Mouse (Mus musculus): Measurements from ENCODE around the gene Eid2b.

Gene Eid2b

GRCm38 (mm10) chr7:28298837-28299625 lies 21.5 kb downstream of the Eid2b start:
- peak; percentile 65 for DNase-seq (ENCODE audit: low read depth, low spot score)

DNA sequence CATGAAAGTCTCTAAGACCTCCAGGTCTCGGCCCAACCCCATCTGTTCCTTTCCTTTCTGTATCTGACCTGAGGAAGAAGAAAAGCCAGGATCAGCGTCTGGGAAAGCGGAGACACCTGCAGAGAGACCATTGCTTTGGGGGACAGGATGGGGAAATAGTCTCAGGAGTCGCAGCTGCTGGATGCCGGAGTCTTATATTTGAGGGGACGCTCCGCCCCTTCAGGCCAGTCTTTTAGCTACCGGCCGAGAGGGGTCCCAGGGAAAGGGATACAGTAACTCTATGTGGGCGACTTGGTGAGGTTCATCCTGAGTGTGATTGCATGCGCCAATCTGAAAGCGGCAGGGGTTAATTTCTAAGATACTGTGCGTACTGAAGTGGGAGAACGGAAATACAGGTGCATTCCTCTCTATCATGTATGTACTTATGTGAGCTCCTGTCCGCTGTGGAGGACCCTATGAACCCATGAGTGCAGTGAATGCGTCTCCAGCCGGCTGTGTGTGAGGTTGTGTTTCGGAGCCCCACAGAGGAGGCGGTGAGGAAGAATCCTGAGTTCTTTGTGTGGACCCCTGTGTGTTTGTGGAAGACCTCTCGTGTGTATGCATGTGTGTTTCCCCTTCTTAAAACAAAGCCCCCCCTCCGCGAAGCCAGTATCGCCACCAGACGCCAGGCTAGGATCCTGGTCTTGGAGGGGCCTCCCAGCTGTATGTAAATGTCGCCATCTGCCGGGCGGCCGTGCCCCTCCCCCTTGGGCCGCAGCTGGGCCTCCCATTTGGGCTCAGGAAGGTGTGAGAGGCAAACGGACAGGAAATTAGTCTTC lies 24.3 kb downstream of the Eid2b start, which contains the start of gene Dll3:
Dll3 (minus strand) TSS at position 623 of the 818 bp plus-strand sequence.
- peak; percentile 49 for DNase-seq (ENCODE audit: low read depth, low spot score)

- no peak for DNase-seq (ENCODE audit: low read depth, low spot score)
Measured at GRCm38 (mm10) chr7:28305641-28306040, 28.1 kb downstream of the Eid2b start.

- no peak for DNase-seq (ENCODE audit: low read depth, low spot score)
Measured at GRCm38 (mm10) chr7:28306216-28306615, 28.7 kb downstream of the Eid2b start.

- no peak for DNase-seq (ENCODE audit: low read depth, low spot score)
Measured at GRCm38 (mm10) chr7:28309737-28310136, 32.2 kb downstream of the Eid2b start.

DNA sequence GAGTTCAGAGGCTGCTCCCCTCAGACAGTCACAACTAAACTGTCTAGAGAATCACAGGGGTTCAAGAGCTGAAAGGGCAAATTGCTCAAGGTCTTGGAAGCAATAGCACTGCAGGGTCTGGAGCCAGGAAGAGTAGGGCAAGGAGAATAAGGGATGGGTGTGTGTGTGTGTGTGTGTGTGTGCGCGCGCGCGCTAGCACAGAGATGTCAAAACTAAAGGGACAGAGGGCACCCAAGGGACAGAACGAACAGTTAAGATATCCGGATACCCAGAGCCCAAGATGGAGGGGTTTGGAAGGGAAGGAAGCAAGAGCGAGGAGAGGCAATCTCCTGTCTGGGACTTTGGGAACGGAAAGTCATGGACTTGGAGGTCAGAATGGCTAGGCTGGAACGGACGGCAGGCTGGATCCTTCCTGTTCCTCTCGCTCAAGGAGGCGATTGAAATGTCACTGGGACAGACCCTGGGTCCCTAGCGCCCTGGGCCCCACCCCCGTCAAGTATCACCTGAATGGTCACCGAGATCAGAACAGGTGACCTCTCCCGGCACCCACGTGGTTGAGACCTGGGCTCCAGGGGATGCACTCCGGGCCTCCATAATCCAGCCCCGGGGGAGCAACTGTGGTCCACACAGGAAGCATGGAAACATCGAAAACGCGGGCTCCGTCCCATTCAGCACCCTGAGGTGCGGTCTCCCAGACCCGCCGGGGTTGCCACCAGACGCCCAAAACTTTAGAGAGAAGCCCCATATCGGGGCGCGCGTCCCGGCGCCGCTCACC lies 33.8 kb downstream of the Eid2b start:
- peak; percentile 19 for DNase-seq (ENCODE audit: low read depth, low spot score)

GRCm38 (mm10) chr7:28311926-28312543 lies 34.5 kb downstream of the Eid2b start, which contains the start of gene Timm50:
Timm50 (minus strand) TSS chr7:28312072.
- DNase-seq (ENCODE audit: low read depth, low spot score), result peak; percentile 98

DNA sequence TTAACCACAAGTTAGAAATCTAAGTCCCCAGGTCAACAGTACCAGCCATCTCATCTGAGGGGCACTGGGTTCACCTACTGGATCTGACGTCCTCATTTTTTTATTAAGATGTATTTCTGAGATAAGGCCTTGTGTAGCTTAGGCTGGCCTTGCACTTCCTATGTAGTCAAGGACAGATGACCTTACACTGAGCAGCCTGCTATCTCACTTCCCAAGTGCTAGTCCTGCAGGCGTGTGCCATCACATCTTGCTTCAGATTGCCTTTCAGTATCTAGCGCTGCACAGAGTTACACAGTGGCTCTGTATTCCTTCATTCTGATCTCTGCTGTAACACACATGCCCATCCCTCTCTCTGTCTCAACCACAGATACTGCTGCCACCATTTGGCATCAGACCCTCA lies 40.5 kb downstream of the Eid2b start:
- no peak for DNase-seq (ENCODE audit: low read depth, low spot score)

- DNase-seq (ENCODE audit: low read depth, low spot score), result no peak
Measured at GRCm38 (mm10) chr7:28318714-28319113, 41.2 kb downstream of the Eid2b start.

- DNase-seq (ENCODE audit: low read depth, low spot score), result no peak
Measured at GRCm38 (mm10) chr7:28321974-28322720, 44.6 kb downstream of the Eid2b start.

DNA sequence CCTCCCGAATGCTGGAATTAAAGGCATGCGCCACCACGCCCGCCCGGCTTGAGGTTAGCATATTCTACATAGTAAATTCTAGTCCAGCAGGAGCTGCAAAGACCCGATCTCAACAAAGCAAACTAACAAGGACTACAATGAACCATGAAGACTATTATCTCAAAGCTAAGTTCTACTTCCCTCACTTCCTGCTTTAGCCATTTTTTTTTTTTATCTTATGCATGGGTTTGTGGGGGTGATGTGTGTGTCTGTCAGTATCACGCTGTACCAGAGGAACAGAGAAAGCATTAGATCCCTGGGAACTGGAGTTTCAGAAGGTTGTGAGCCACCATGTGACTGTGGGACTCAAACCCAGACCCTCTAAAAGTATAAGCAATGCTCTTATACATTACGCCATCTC lies 47.8 kb downstream of the Eid2b start:
- no peak for DNase-seq (ENCODE audit: low read depth, low spot score)

- peak; percentile 30 for DNase-seq (ENCODE audit: low read depth, low spot score)
Measured at GRCm38 (mm10) chr7:28326457-28326856, 48.9 kb downstream of the Eid2b start.

- DNase-seq (ENCODE audit: low read depth, low spot score), result no peak
Measured at GRCm38 (mm10) chr7:28328260-28328659, 50.7 kb downstream of the Eid2b start.
